Mouse (Mus musculus): ENCODE measurements around the gene Ptpn7. TPM values are rescaled to one million over a fixed set of nuclear protein-coding genes. Genes with fewer than 3 reads are reported as not detected.

Gene Ptpn7
- polyA plus RNA-seq, 1 experiment, result 1.8 TPM

- TF ChIP-seq CTCF (IDR thresholded peaks at IDR 0.05; ENCODE audit: low read depth, low read length), result no peak
- Histone ChIP-seq H3K27me3 (ENCODE audit: control insufficient read depth, insufficient read depth, low read length, poor library complexity, severe bottlenecking) (no peaks in the 10 kb centered on the region), H3K9me3 (replicated peaks; ENCODE audit: control insufficient read depth, insufficient read depth, low read length, poor library complexity, severe bottlenecking) (no peaks in the 10 kb centered on the region), H3K36me3 (ENCODE audit: control insufficient read depth, insufficient read depth, low read length, poor library complexity, severe bottlenecking) (peaks cover 6% of the 10 kb centered on the region; the same call in 1 of the 2 replicates), H3K9ac (ENCODE audit: low read depth, poor library complexity, severe bottlenecking) (0 out of 2 replicates have a peak overlapping the region, but pooled peaks have one; percentile 3), H3K4me3 (ENCODE audit: low read depth, low read length) (peak overlapping the region; percentile 47), H3K4me1 (ENCODE audit: control insufficient read depth, insufficient read depth, low read length) (no peaks in the 10 kb centered on the region), H3K27ac (ENCODE audit: insufficient read depth, low read length) (no peak overlapping the region)
Measured at GRCm38 (mm10) chr1:135160411-135161050, 28.0 kb downstream of the Ptpn7 start.

- no peaks in the 10 kb centered on the region for H3K27me3 ChIP-seq (ENCODE audit: control insufficient read depth, insufficient read depth, low read length, poor library complexity, severe bottlenecking)
- no peak overlapping the region for H3K27ac ChIP-seq (ENCODE audit: insufficient read depth, low read length)
- no peak for TF ChIP-seq POLR2A (IDR thresholded peaks at IDR 0.05; ENCODE audit: insufficient read depth, low read length)
- no peak for TF ChIP-seq EP300 (IDR thresholded peaks at IDR 0.05; ENCODE audit: insufficient read depth, low read depth, low read length)
- no peak for TF ChIP-seq CTCF (IDR thresholded peaks at IDR 0.05; ENCODE audit: low read depth, low read length)
- no peak overlapping the region for H3K4me3 ChIP-seq (ENCODE audit: low read depth, low read length)
- no peaks in the 10 kb centered on the region for H3K9me3 ChIP-seq (replicated peaks; ENCODE audit: control insufficient read depth, insufficient read depth, low read length, poor library complexity, severe bottlenecking)
- H3K4me1 ChIP-seq (ENCODE audit: control insufficient read depth, insufficient read depth, low read length), result no peaks in the 10 kb centered on the region
- H3K36me3 ChIP-seq (ENCODE audit: control insufficient read depth, insufficient read depth, low read length, poor library complexity, severe bottlenecking), result no peaks in the 10 kb centered on the region
- no peak overlapping the region for H3K9ac ChIP-seq (ENCODE audit: low read depth, poor library complexity, severe bottlenecking)
Measured at GRCm38 (mm10) chr1:135162720-135163119, 30.2 kb downstream of the Ptpn7 start.

- Histone ChIP-seq H3K27me3 (ENCODE audit: control insufficient read depth, insufficient read depth, low read length, poor library complexity, severe bottlenecking) (no peaks in the 10 kb centered on the region), H3K9ac (ENCODE audit: low read depth, poor library complexity, severe bottlenecking) (no peak within 1 kb of the TSS), H3K36me3 (ENCODE audit: control insufficient read depth, insufficient read depth, low read length, poor library complexity, severe bottlenecking) (no peaks in the 10 kb centered on the region), H3K4me1 (ENCODE audit: control insufficient read depth, insufficient read depth, low read length) (no peaks in the 10 kb centered on the region), H3K4me3 (ENCODE audit: low read depth, low read length) (peak within 1 kb of the TSS; percentile 5; the same call in 1 of the 2 replicates), H3K9me3 (replicated peaks; ENCODE audit: control insufficient read depth, insufficient read depth, low read length, poor library complexity, severe bottlenecking) (no peaks in the 10 kb centered on the region), H3K27ac (ENCODE audit: insufficient read depth, low read length) (no peak within 1 kb of the TSS)
- TF ChIP-seq EP300 (IDR thresholded peaks at IDR 0.05; ENCODE audit: insufficient read depth, low read depth, low read length) (no peak), CTCF (IDR thresholded peaks at IDR 0.05; ENCODE audit: low read depth, low read length) (peak; percentile 19), POLR2A (IDR thresholded peaks at IDR 0.05; ENCODE audit: insufficient read depth, low read length) (no peak)
Measured at GRCm38 (mm10) chr1:135167435-135167834, 34.9 kb downstream of the Ptpn7 start, which contains the start of gene Gpr37l1. Gpr37l1 (minus strand) TSS chr1:135167681.

GRCm38 (mm10) chr1:135168453-135169200 lies 36.1 kb downstream of the Ptpn7 start:
- Histone ChIP-seq H3K4me1 (ENCODE audit: control insufficient read depth, insufficient read depth, low read length) (no peaks in the 10 kb centered on the region), H3K27ac (ENCODE audit: insufficient read depth, low read length) (no peak overlapping the region), H3K9ac (ENCODE audit: low read depth, poor library complexity, severe bottlenecking) (no peak overlapping the region), H3K9me3 (replicated peaks; ENCODE audit: control insufficient read depth, insufficient read depth, low read length, poor library complexity, severe bottlenecking) (no peaks in the 10 kb centered on the region), H3K36me3 (ENCODE audit: control insufficient read depth, insufficient read depth, low read length, poor library complexity, severe bottlenecking) (no peaks in the 10 kb centered on the region), H3K4me3 (ENCODE audit: low read depth, low read length) (no peak overlapping the region), H3K27me3 (ENCODE audit: control insufficient read depth, insufficient read depth, low read length, poor library complexity, severe bottlenecking) (no peaks in the 10 kb centered on the region)
- TF ChIP-seq POLR2A (IDR thresholded peaks at IDR 0.05; ENCODE audit: insufficient read depth, low read length) (no peak), CTCF (IDR thresholded peaks at IDR 0.05; ENCODE audit: low read depth, low read length) (no peak), EP300 (IDR thresholded peaks at IDR 0.05; ENCODE audit: insufficient read depth, low read depth, low read length) (no peak)

GRCm38 (mm10) chr1:135169556-135170224 lies 37.2 kb downstream of the Ptpn7 start:
- no peaks in the 10 kb centered on the region for H3K9me3 ChIP-seq (replicated peaks; ENCODE audit: control insufficient read depth, insufficient read depth, low read length, poor library complexity, severe bottlenecking)

More at GRCm38 (mm10) chr1:135169556-135170224, 37.2 kb downstream of the Ptpn7 start:
- H3K27me3 ChIP-seq (ENCODE audit: control insufficient read depth, insufficient read depth, low read length, poor library complexity, severe bottlenecking), result no peaks in the 10 kb centered on the region
- TF ChIP-seq CTCF (IDR thresholded peaks at IDR 0.05; ENCODE audit: low read depth, low read length), result no peak
- no peak for TF ChIP-seq POLR2A (IDR thresholded peaks at IDR 0.05; ENCODE audit: insufficient read depth, low read length)
- no peak for TF ChIP-seq EP300 (IDR thresholded peaks at IDR 0.05; ENCODE audit: insufficient read depth, low read depth, low read length)
- no peak overlapping the region for H3K4me3 ChIP-seq (ENCODE audit: low read depth, low read length)
- H3K4me1 ChIP-seq (ENCODE audit: control insufficient read depth, insufficient read depth, low read length), result no peaks in the 10 kb centered on the region
- no peaks in the 10 kb centered on the region for H3K36me3 ChIP-seq (ENCODE audit: control insufficient read depth, insufficient read depth, low read length, poor library complexity, severe bottlenecking)
- no peak overlapping the region for H3K27ac ChIP-seq (ENCODE audit: insufficient read depth, low read length)
- no peak overlapping the region for H3K9ac ChIP-seq (ENCODE audit: low read depth, poor library complexity, severe bottlenecking)

Measured in ES-Bruce4 (cell line).